Mouse (Mus musculus) lung, postnatal 0 days (tissue): Measurements from ENCODE around the gene 1700015G11Rik.

Source experiments
- CTCF ChIP-seq: IDR thresholded peaks from 2 replicates; pipeline ENCODE4 v1.5.1; 2016; ENCODE audit warnings: antibody characterized with exemption, mild to moderate bottlenecking
- EP300 ChIP-seq: IDR thresholded peaks from 2 replicates; pipeline ENCODE4 v1.6.1; 2016; ENCODE audit warnings: antibody characterized with exemption, mild to moderate bottlenecking, control low read depth

- TF ChIP-seq CTCF, result no peak
- TF ChIP-seq EP300, result no peak
Observed at GRCm38 (mm10) chr7:52007138-52007537, 8.4 kb downstream of the 1700015G11Rik start.
